Mouse (Mus musculus) liver, embryonic 16.5 days (tissue): ENCODE results near the gene Paqr9. TPM values are rescaled to one million over a fixed set of nuclear protein-coding genes. Genes with fewer than 3 reads are reported as not detected.
A peak's percentile ranks its signal among the peaks of the same experiment; 100 is the strongest.

Experiments used
- ATAC-seq: fragments of 200-750 bp; cut with Nextera tagmentation; 2 replicates; pipeline ENCODE4 v1.8.0; 2017; ENCODE audit warnings: low read depth, mild to moderate bottlenecking, moderate number of reproducible peaks, moderate library complexity
- H3K27ac ChIP-seq: fragments of 300-500 bp; sonication (generic); 2 replicates; pipeline ENCODE4 v1.5.1; 2014; ENCODE audit warnings: mild to moderate bottlenecking, low read length
- H3K27me3 ChIP-seq: fragments of 300-500 bp; sonication (generic); 2 replicates; pipeline ENCODE4 v1.6.1; 2014; ENCODE audit warnings: low read depth, low read length, mixed read lengths; ENCODE audit not compliant: control insufficient read depth, insufficient read depth
- H3K36me3 ChIP-seq: fragments of 300-500 bp; sonication (generic); 2 replicates; pipeline ENCODE4 v1.6.1; 2014; ENCODE audit warnings: mild to moderate bottlenecking; ENCODE audit not compliant: control insufficient read depth, insufficient read depth
- H3K4me1 ChIP-seq: fragments of 300-500 bp; sonication (generic); 2 replicates; pipeline ENCODE4 v1.6.1; 2014; ENCODE audit warnings: low read depth, low read length, mixed read lengths; ENCODE audit not compliant: control insufficient read depth
- H3K4me2 ChIP-seq: fragments of 300-500 bp; sonication (generic); 2 replicates; pipeline ENCODE4 v1.6.1; 2014; ENCODE audit warnings: low read depth, low read length, mixed read lengths
- H3K4me3 ChIP-seq: fragments of 300-500 bp; sonication (generic); 2 replicates; pipeline ENCODE4 v1.5.1; 2014; ENCODE audit warnings: low read depth, mild to moderate bottlenecking, low read length
- H3K9ac ChIP-seq: fragments of 300-500 bp; sonication (generic); 2 replicates; pipeline ENCODE4 v1.6.1; 2014; ENCODE audit warnings: low read depth, low read length
- H3K9me3 ChIP-seq: fragments of 300-500 bp; sonication (generic); replicated peaks from 2 replicates; pipeline ENCODE4 v1.6.1; 2016; ENCODE audit warnings: low read length; ENCODE audit not compliant: control insufficient read depth
- WGBS: fragments of 180-500 bp; shearing (Covaris S2); extraction: QIAGEN DNeasy Blood & Tissue Kit; methylation state at CpG from one replicate; pipeline ENCODE4 v1.1.7; 2014; ENCODE audit not compliant: insufficient replicate concordance; 5-methylcytosine and 5-hydroxymethylcytosine counted together
- polyA plus RNA-seq: library from polyadenylated mRNA; unstranded; fragments of >200 nt; fragmentation: Nextera tagmentation; extraction: Ambion mirVana; gene quantifications from 2 replicates; pipeline ENCODE4 v1.2.1, GENCODE M21; 2015

Gene Paqr9
- polyA plus RNA-seq, 1 experiment from 2014 or later: 6.7 TPM

DNA sequence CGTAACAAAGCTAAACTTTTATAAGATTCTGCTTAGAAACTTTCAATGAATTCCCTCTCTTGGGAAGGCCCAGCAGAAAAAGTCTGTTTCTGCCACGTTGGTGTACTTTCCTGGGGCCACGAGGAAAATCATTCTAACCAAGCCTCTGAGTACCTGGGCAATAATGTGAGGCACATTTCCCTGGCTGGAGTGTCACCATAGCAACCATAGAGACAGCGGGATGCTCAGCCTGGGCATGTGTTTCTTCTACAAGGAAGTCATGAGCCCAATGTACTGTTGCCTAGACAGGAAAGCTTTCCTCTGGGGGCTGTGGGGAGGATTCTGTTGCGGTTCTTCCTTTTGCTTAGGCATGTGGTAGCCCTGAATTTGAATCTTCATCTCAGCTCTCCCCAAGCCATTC is 7.5 kb downstream of the Paqr9 start:
- no peak overlapping the region for H3K4me2 ChIP-seq
- no peak for ATAC-seq
- peaks cover 2% of the 10 kb centered on the region for H3K27me3 ChIP-seq
- H3K27ac ChIP-seq: no peak overlapping the region
- 55% methylated on average over 5 of the region's 5 CpGs for WGBS
- no peaks in the 10 kb centered on the region; the same call in 1 of the 2 replicates for H3K4me1 ChIP-seq
- H3K9me3 ChIP-seq: no peaks in the 10 kb centered on the region
- no peak overlapping the region for H3K9ac ChIP-seq
- H3K36me3 ChIP-seq: no peaks in the 10 kb centered on the region
- H3K4me3 ChIP-seq: no peak overlapping the region

- H3K27ac ChIP-seq: no peak overlapping the region
- H3K4me2 ChIP-seq: no peak overlapping the region
- WGBS: 72% methylated on average over 5 of the region's 5 CpGs
- H3K4me1 ChIP-seq: no peaks in the 10 kb centered on the region; the same call in 1 of the 2 replicates
- H3K9me3 ChIP-seq: no peaks in the 10 kb centered on the region
- H3K4me3 ChIP-seq: no peak overlapping the region
- no peaks in the 10 kb centered on the region for H3K27me3 ChIP-seq
- no peak overlapping the region for H3K9ac ChIP-seq
- no peaks in the 10 kb centered on the region for H3K36me3 ChIP-seq
- no peak for ATAC-seq
Observed at GRCm38 (mm10) chr9:95569249-95569648, 9.8 kb downstream of the Paqr9 start.

GRCm38 (mm10) chr9:95569966-95570365 is 10.5 kb downstream of the Paqr9 start:
- no peak for ATAC-seq
- 63% methylated on average over 5 of the region's 5 CpGs for WGBS

GRCm38 (mm10) chr9:95570604-95571003 is 11.1 kb downstream of the Paqr9 start:
- Histone ChIP-seq H3K27ac (no peak overlapping the region), H3K27me3 (no peaks in the 10 kb centered on the region), H3K36me3 (no peaks in the 10 kb centered on the region), H3K4me1 (no peaks in the 10 kb centered on the region; the same call in 1 of the 2 replicates), H3K4me3 (no peak overlapping the region), H3K9ac (no peak overlapping the region), H3K4me2 (no peak overlapping the region), H3K9me3 (no peaks in the 10 kb centered on the region)
- ATAC-seq: no peak
- WGBS: 63% methylated on average over 4 of the region's 4 CpGs

More at GRCm38 (mm10) chr9:95569966-95570365, 10.5 kb downstream of the Paqr9 start:
- Histone ChIP-seq H3K36me3 (no peaks in the 10 kb centered on the region), H3K4me2 (no peak overlapping the region), H3K27me3 (no peaks in the 10 kb centered on the region), H3K27ac (no peak overlapping the region), H3K4me3 (no peak overlapping the region), H3K9ac (no peak overlapping the region), H3K4me1 (no peaks in the 10 kb centered on the region; the same call in 1 of the 2 replicates), H3K9me3 (no peaks in the 10 kb centered on the region)

GRCm38 (mm10) chr9:95571494-95571893 is 12.0 kb downstream of the Paqr9 start:
- no peak overlapping the region for H3K4me3 ChIP-seq
- H3K27me3 ChIP-seq: no peaks in the 10 kb centered on the region
- no peak overlapping the region for H3K4me2 ChIP-seq
- H3K4me1 ChIP-seq: no peaks in the 10 kb centered on the region; the same call in 1 of the 2 replicates
- WGBS: 77% methylated on average over 4 of the region's 4 CpGs
- H3K36me3 ChIP-seq: no peaks in the 10 kb centered on the region
- H3K9me3 ChIP-seq: no peaks in the 10 kb centered on the region
- no peak for ATAC-seq
- H3K27ac ChIP-seq: no peak overlapping the region
- no peak overlapping the region for H3K9ac ChIP-seq

GRCm38 (mm10) chr9:95572558-95572957 is 13.1 kb downstream of the Paqr9 start:
- Histone ChIP-seq H3K36me3 (no peaks in the 10 kb centered on the region), H3K27me3 (no peaks in the 10 kb centered on the region), H3K4me2 (no peak overlapping the region), H3K27ac (no peak overlapping the region), H3K9me3 (no peaks in the 10 kb centered on the region), H3K4me1 (no peaks in the 10 kb centered on the region; the same call in 1 of the 2 replicates), H3K4me3 (no peak overlapping the region), H3K9ac (no peak overlapping the region)
- ATAC-seq: peak; percentile 52; the same call in 1 of the 2 replicates
- 42% methylated on average over 5 of the region's 5 CpGs for WGBS

DNA sequence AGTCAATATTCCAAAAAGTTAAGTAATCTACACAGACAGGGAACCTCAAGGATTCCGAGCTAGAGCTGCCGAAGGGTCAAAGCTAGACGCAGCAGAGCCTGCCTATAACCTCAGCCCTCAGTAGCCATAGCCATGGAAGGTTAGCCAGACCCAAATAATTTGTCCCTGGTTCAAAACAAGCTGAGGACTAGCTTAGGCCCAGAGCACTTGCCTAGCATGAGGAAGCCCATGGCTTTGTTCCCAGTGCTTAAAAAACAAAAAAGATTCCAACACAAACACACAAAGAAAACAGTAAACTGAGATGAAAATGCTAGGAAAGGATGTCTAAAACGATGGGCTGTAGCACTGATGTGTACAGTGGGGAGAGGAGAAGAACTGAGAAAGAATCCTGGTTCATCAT is 14.7 kb downstream of the Paqr9 start:
- H3K4me2 ChIP-seq: no peak overlapping the region
- no peaks in the 10 kb centered on the region for H3K9me3 ChIP-seq
- no peak overlapping the region for H3K4me3 ChIP-seq
- no peak for ATAC-seq
- WGBS: 58% methylated on average over 4 of the region's 4 CpGs
- no peaks in the 10 kb centered on the region for H3K27me3 ChIP-seq
- H3K27ac ChIP-seq: no peak overlapping the region
- no peaks in the 10 kb centered on the region; the same call in 1 of the 2 replicates for H3K4me1 ChIP-seq
- no peak overlapping the region for H3K9ac ChIP-seq
- no peaks in the 10 kb centered on the region for H3K36me3 ChIP-seq

DNA sequence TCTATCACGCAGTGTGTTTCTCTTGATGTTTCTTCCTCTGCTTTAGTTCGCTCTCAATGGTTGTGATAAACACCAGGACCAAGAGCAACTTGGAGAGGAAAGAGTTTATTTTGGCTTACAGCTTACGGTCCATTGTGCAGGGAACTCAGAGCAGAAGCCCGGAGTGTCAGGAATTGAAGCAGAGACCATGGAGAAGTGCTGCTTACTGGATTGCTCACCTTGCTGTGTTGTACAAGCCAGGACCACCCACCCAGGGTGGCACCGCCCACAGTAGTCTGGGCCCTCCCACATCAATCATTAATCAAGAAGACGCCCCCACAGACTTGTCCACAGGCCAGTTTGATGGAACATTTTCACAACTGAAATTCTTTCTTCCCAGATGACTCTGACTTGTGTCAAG is 18.0 kb downstream of the Paqr9 start:
- Histone ChIP-seq H3K27ac (no peak overlapping the region), H3K4me2 (no peak overlapping the region), H3K27me3 (peaks cover 14% of the 10 kb centered on the region), H3K4me1 (no peaks in the 10 kb centered on the region; the same call in 1 of the 2 replicates), H3K36me3 (no peaks in the 10 kb centered on the region), H3K9ac (no peak overlapping the region), H3K9me3 (no peaks in the 10 kb centered on the region), H3K4me3 (no peak overlapping the region)
- 67% methylated on average over 6 of the region's 6 CpGs for WGBS
- no peak for ATAC-seq

DNA sequence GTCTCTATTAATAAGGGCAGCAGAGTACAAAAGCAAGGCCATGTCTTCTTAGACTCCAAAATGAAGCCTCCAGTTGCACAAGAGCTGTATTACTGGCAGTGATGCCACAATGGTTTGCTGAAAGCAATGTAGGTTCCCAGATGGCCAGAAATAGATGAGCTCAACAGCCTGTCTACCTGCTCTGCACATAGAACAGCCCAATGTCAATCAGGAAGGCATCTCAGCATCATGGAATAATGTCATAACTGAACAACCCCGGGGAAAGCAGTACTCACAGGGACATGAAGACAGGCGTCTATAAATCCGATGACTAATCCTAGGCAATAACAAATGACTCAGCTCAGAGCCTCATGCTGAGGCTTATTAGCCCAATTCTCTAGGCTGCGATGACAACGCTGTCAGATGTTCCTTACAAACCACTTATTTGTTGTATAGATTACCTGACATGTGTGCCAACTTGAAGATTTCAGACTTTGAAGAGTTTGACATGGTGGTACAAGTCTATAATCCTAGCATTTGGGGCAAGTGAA is 19.0 kb downstream of the Paqr9 start:
- no peaks in the 10 kb centered on the region for H3K9me3 ChIP-seq
- peaks cover 14% of the 10 kb centered on the region for H3K27me3 ChIP-seq
- 71% methylated on average over 5 of the region's 5 CpGs for WGBS
- H3K9ac ChIP-seq: no peak overlapping the region
- H3K27ac ChIP-seq: no peak overlapping the region
- no peak overlapping the region for H3K4me3 ChIP-seq
- no peaks in the 10 kb centered on the region for H3K4me1 ChIP-seq
- no peak for ATAC-seq
- no peak overlapping the region for H3K4me2 ChIP-seq
- no peaks in the 10 kb centered on the region for H3K36me3 ChIP-seq
